Mouse (Mus musculus) myocyte (in vitro differentiated cells): ENCODE results near the gene Dcaf10. TPM values are rescaled to one million over a fixed set of nuclear protein-coding genes. Genes with fewer than 3 reads are reported as not detected.

ENCODE experiments used
- H3K27me3 ChIP-seq: one replicate; pipeline ENCODE4 v1.6.1; 2011; ENCODE audit not compliant: control insufficient read depth, insufficient read depth, insufficient read length
- H3K36me3 ChIP-seq: one replicate; pipeline ENCODE4 v1.6.1; 2011; ENCODE audit not compliant: control insufficient read depth, insufficient read depth
- H3K4me2 ChIP-seq: one replicate; pipeline ENCODE4 v1.6.1; 2011; ENCODE audit warnings: low read depth, control low read depth
- H3K4me3 ChIP-seq: one replicate; pipeline ENCODE4 v1.5.1; 2011; ENCODE audit warnings: mild to moderate bottlenecking, control low read depth, moderate library complexity
- H3K79me2 ChIP-seq: one replicate; pipeline ENCODE4 v1.6.1; 2011; ENCODE audit not compliant: control insufficient read depth, insufficient read depth
- H3ac ChIP-seq: one replicate; pipeline ENCODE4 v1.6.1; 2011; ENCODE audit not compliant: control insufficient read depth, insufficient read length
- CEBPB ChIP-seq: IDR thresholded peaks from 2 replicates; pipeline ENCODE4 v1.6.1; 2011; ENCODE audit warnings: mild to moderate bottlenecking, moderate library complexity; ENCODE audit not compliant: poor library complexity, insufficient read depth, severe bottlenecking
- E2F4 ChIP-seq: IDR thresholded peaks from one replicate; pipeline ENCODE4 v1.6.1; 2011; ENCODE audit warnings: mild to moderate bottlenecking, control low read depth, moderate library complexity; ENCODE audit not compliant: insufficient read depth
- MAX ChIP-seq: IDR thresholded peaks from one replicate; pipeline ENCODE4 v1.6.1; 2011; ENCODE audit warnings: low read depth, mild to moderate bottlenecking, control low read depth
- MYOD1 ChIP-seq, 3 experiments: IDR thresholded peaks; one replicate each; pipeline ENCODE4 v1.6.1; 2011; ENCODE audit warnings: control low read depth in 2 of 3, low read depth in 2 of 3, mild to moderate bottlenecking in 2 of 3, moderate library complexity in 1 of 3; ENCODE audit not compliant: insufficient read length in 2 of 3, control insufficient read depth in 1 of 3
- MYOG ChIP-seq, 3 experiments: IDR thresholded peaks; one replicate each; pipeline ENCODE4 v1.6.1; 2011; ENCODE audit warnings: control low read depth in 2 of 3, low read depth in 2 of 3, mild to moderate bottlenecking in 2 of 3; ENCODE audit not compliant: insufficient read length in 2 of 3, control insufficient read depth in 1 of 3, insufficient read depth in 1 of 3
- POLR2A ChIP-seq: IDR thresholded peaks from one replicate; pipeline ENCODE4 v1.6.1; 2011; ENCODE audit warnings: low read depth, mild to moderate bottlenecking, control low read depth, moderate library complexity; ENCODE audit not compliant: insufficient read length
- POLR2AphosphoS2 ChIP-seq: IDR thresholded peaks from one replicate; pipeline ENCODE4 v1.6.1; 2011; ENCODE audit warnings: low read depth, control low read depth; ENCODE audit not compliant: insufficient read length
- REST ChIP-seq: IDR thresholded peaks from one replicate; pipeline ENCODE4 v1.6.1; 2011; ENCODE audit warnings: mild to moderate bottlenecking, control low read depth, moderate library complexity; ENCODE audit not compliant: insufficient read depth, insufficient read length
- SRF ChIP-seq: IDR thresholded peaks from one replicate; pipeline ENCODE4 v1.6.1; 2011; ENCODE audit warnings: low read depth; ENCODE audit not compliant: control insufficient read depth, insufficient read length
- TCF12 ChIP-seq: IDR thresholded peaks from one replicate; pipeline ENCODE4 v1.6.1; 2011; ENCODE audit warnings: mild to moderate bottlenecking, control low read depth; ENCODE audit not compliant: poor library complexity, insufficient read depth, severe bottlenecking
- TCF3 ChIP-seq: IDR thresholded peaks from one replicate; pipeline ENCODE4 v1.6.1; 2011; ENCODE audit warnings: low read depth, control low read depth; ENCODE audit not compliant: insufficient read length
- USF1 ChIP-seq: IDR thresholded peaks from one replicate; pipeline ENCODE4 v1.6.1; 2011; ENCODE audit warnings: low read depth, mild to moderate bottlenecking, control low read depth, moderate library complexity
- polyA plus RNA-seq: library from polyadenylated mRNA; unstranded; fragments of >200 nt; fragmentation: generic; extraction: Trizol; gene quantifications from one replicate; pipeline ENCODE4 v1.2.1, GENCODE M21; 2012; ENCODE audit warnings: missing spikeins

Gene Dcaf10
- polyA plus RNA-seq, 1 experiment = 9.3 TPM

GRCm38 (mm10) chr4:45412433-45413192 lies 70.7 kb downstream of the Dcaf10 start:
- Histone ChIP-seq H3ac (no peak overlapping the region), H3K27me3 (no peaks in the 10 kb centered on the region), H3K36me3 (no peaks in the 10 kb centered on the region), H3K79me2 (peaks cover 6% of the 10 kb centered on the region), H3K4me3 (no peak overlapping the region), H3K4me2 (no peak overlapping the region)
- TF ChIP-seq MAX = no peak
- no peak for TF ChIP-seq CEBPB
- TF ChIP-seq POLR2A = no peak
- no peak for TF ChIP-seq SRF
- TF ChIP-seq MYOD1 (IDR thresholded peaks at IDR 0.05; ENCODE audit: control insufficient read depth in 1 of 3, insufficient read length in 2 of 3, low read depth in 2 of 3) = no peak
- no peak for TF ChIP-seq MYOG (IDR thresholded peaks at IDR 0.05; ENCODE audit: control insufficient read depth in 1 of 3, insufficient read depth in 1 of 3, insufficient read length in 2 of 3, low read depth in 2 of 3)
- TF ChIP-seq E2F4 = no peak
- TF ChIP-seq TCF3 = no peak
- TF ChIP-seq TCF12 = no peak
- no peak for TF ChIP-seq REST
- no peak for TF ChIP-seq POLR2AphosphoS2
- TF ChIP-seq USF1 = no peak

GRCm38 (mm10) chr4:45413674-45414338 lies 71.9 kb downstream of the Dcaf10 start:
- no peak for TF ChIP-seq REST
- no peak overlapping the region for H3K4me2 ChIP-seq
- H3ac ChIP-seq = no peak overlapping the region

GRCm38 (mm10) chr4:45416314-45416713 lies 74.4 kb downstream of the Dcaf10 start:
- Histone ChIP-seq H3K4me3 (no peak overlapping the region), H3K79me2 (no peaks in the 10 kb centered on the region), H3K36me3 (no peaks in the 10 kb centered on the region), H3K27me3 (no peaks in the 10 kb centered on the region), H3ac (no peak overlapping the region), H3K4me2 (no peak overlapping the region)
- TF ChIP-seq CEBPB = no peak
- TF ChIP-seq MYOD1 (IDR thresholded peaks at IDR 0.05; ENCODE audit: control insufficient read depth in 1 of 3, insufficient read length in 2 of 3, low read depth in 2 of 3) = no peak
- no peak for TF ChIP-seq REST
- no peak for TF ChIP-seq TCF12
- no peak for TF ChIP-seq E2F4
- no peak for TF ChIP-seq MAX
- TF ChIP-seq POLR2A = no peak
- no peak for TF ChIP-seq TCF3
- no peak for TF ChIP-seq MYOG (IDR thresholded peaks at IDR 0.05; ENCODE audit: control insufficient read depth in 1 of 3, insufficient read depth in 1 of 3, insufficient read length in 2 of 3, low read depth in 2 of 3)
- no peak for TF ChIP-seq USF1
- TF ChIP-seq POLR2AphosphoS2 = no peak
- no peak for TF ChIP-seq SRF

More at GRCm38 (mm10) chr4:45413674-45414338, 71.9 kb downstream of the Dcaf10 start:
- Histone ChIP-seq H3K36me3 (no peaks in the 10 kb centered on the region), H3K4me3 (no peak overlapping the region), H3K79me2 (no peaks in the 10 kb centered on the region), H3K27me3 (no peaks in the 10 kb centered on the region)

GRCm38 (mm10) chr4:45418229-45418950 lies 76.5 kb downstream of the Dcaf10 start:
- H3K27me3 ChIP-seq = no peaks in the 10 kb centered on the region
- no peak overlapping the region for H3K4me3 ChIP-seq
- no peak overlapping the region for H3ac ChIP-seq
- H3K79me2 ChIP-seq = no peaks in the 10 kb centered on the region
- H3K4me2 ChIP-seq = no peak overlapping the region
- TF ChIP-seq TCF3 = no peak
- no peak for TF ChIP-seq MYOD1 (IDR thresholded peaks at IDR 0.05; ENCODE audit: control insufficient read depth in 1 of 3, insufficient read length in 2 of 3, low read depth in 2 of 3)
- no peak for TF ChIP-seq USF1
- TF ChIP-seq MYOG (IDR thresholded peaks at IDR 0.05; ENCODE audit: control insufficient read depth in 1 of 3, insufficient read depth in 1 of 3, insufficient read length in 2 of 3, low read depth in 2 of 3) = no peak
- TF ChIP-seq CEBPB = no peak
- TF ChIP-seq MAX = no peak
- no peak for TF ChIP-seq POLR2A
- TF ChIP-seq POLR2AphosphoS2 = no peak
- TF ChIP-seq SRF = no peak
- TF ChIP-seq E2F4 = no peak
- no peak for TF ChIP-seq REST
- TF ChIP-seq TCF12 = no peak
- H3K36me3 ChIP-seq = peaks cover 4% of the 10 kb centered on the region
